10 mouse cellular contexts compared by ENCODE assay signal in the genomic region with DNA sequence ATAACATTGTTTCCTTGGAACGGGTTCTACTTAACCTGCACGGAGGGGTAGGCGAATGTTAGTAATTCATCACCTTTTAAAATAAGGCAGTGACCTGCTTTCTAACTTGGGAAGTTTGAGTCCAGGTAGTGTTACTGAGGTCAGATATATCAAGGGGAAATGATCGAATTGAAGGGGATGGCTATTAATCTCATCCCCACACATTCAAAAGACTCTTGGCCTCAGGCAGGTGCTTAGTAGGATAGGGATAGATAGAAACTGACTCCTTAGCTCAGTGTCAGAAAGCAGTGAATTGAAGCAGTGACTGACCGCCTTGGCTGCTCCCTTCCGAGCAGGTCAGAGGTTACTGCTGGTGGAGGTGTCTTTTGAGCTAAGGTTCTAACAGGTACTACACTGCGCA. TPM values are rescaled to one million over a fixed set of nuclear protein-coding genes. Genes with fewer than 3 reads are reported as not detected.
DNase-seq lines count a peak whose midpoint lies in the region; ATAC-seq and TF ChIP-seq lines count a peak whose summit lies in the region.
"Had no signal": no experiment of that assay in that cellular context is flagged by ENCODE, and none has a peak within 500 bp of the region (broad histone marks: within the 10 kb centered on the region; RNA-seq: fewer than 3 reads in every experiment).

No protein-coding gene starts in this region.

- TF ChIP-seq EP300 in lung, postnatal 0 days (IDR thresholded peaks at IDR 0.05): no peak

- no peak overlapping the region for H3K4me2 ChIP-seq in lung, postnatal 0 days (replicated peaks; ENCODE audit: low read depth, low read length)
- peak overlapping the region; percentile 88 for H3K4me2 ChIP-seq in forebrain, embryonic 13.5 days
- peak overlapping the region; percentile 83 for H3K4me2 ChIP-seq in limb, embryonic 13.5 days (replicated peaks)
- peak overlapping the region; percentile 85 for H3K4me2 ChIP-seq in stomach, embryonic 14.5 days (replicated peaks; ENCODE audit: low read depth, low read length)

- H3K27ac ChIP-seq in lung, postnatal 0 days (ENCODE audit: low read length): no peak overlapping the region
- H3K27ac ChIP-seq in forebrain, embryonic 13.5 days: no peak overlapping the region
- no peak overlapping the region for H3K27ac ChIP-seq in limb, embryonic 13.5 days
- H3K27ac ChIP-seq in stomach, embryonic 14.5 days (ENCODE audit: low read length): no peak overlapping the region

- no peaks in the 10 kb centered on the region for H3K36me3 ChIP-seq in lung, postnatal 0 days (ENCODE audit: insufficient read depth, low read length)
- peaks cover 39% of the 10 kb centered on the region for H3K36me3 ChIP-seq in forebrain, embryonic 13.5 days (ENCODE audit: poor library complexity, severe bottlenecking)
- H3K36me3 ChIP-seq in limb, embryonic 13.5 days: peaks cover 40% of the 10 kb centered on the region
- peaks cover 9% of the 10 kb centered on the region; the same call in 1 of the 2 replicates for H3K36me3 ChIP-seq in stomach, embryonic 14.5 days (ENCODE audit: control insufficient read depth, insufficient read depth, low read length)

- ATAC-seq in lung, postnatal 0 days: no peak
- ATAC-seq in forebrain, embryonic 13.5 days: no peak
- no peak for ATAC-seq in limb, embryonic 13.5 days (ENCODE audit: low FRiP score, low read depth)
- ATAC-seq in stomach, embryonic 14.5 days (ENCODE audit: insufficient number of reproducible peaks, insufficient read depth, low FRiP score, low read depth): no peak

- WGBS in lung, postnatal 0 days: 79% methylated on average over 7 of the region's 7 CpGs
- WGBS in forebrain, embryonic 13.5 days: 93% methylated on average over 7 of the region's 7 CpGs
- WGBS in limb, embryonic 13.5 days: 91% methylated on average over 7 of the region's 7 CpGs
- 86% methylated on average over 7 of the region's 7 CpGs for WGBS in stomach, embryonic 14.5 days

- no peaks in the 10 kb centered on the region for H3K9me3 ChIP-seq in lung, postnatal 0 days (ENCODE audit: low read length)
- no peaks in the 10 kb centered on the region for H3K9me3 ChIP-seq in forebrain, embryonic 13.5 days (replicated peaks)
- no peaks in the 10 kb centered on the region for H3K9me3 ChIP-seq in limb, embryonic 13.5 days
- no peaks in the 10 kb centered on the region for H3K9me3 ChIP-seq in stomach, embryonic 14.5 days (ENCODE audit: control insufficient read depth, low read depth, low read length)

- DNase-seq in lung, postnatal 0 days (ENCODE audit: low spot score): no peak
- no peak for DNase-seq in lung, postnatal 25 days (ENCODE audit: low spot score)
- DNase-seq in layer of hippocampus, adult 9-10 months (ENCODE audit: low spot score): no peak
- DNase-seq in right cerebral cortex, postnatal 25 days: no peak
- no peak for DNase-seq in gastrocnemius, adult 18-20 months (ENCODE audit: low spot score)
- DNase-seq: lung, postnatal 4 days; spleen, adult 18-20 months had no signal

- 0 out of 2 replicates have a peak overlapping the region, but pooled peaks have one; percentile 92 for H3K4me3 ChIP-seq in lung, postnatal 0 days (ENCODE audit: low read depth, low read length)
- H3K4me3 ChIP-seq in forebrain, embryonic 13.5 days: peak overlapping the region; percentile 93
- peak overlapping the region; percentile 88 for H3K4me3 ChIP-seq in limb, embryonic 13.5 days
- H3K4me3 ChIP-seq in stomach, embryonic 14.5 days (ENCODE audit: low read depth, low read length): peak overlapping the region; percentile 84

- H3K9ac ChIP-seq in lung, postnatal 0 days (replicated peaks; ENCODE audit: low read depth): no peak overlapping the region
- H3K9ac ChIP-seq in forebrain, embryonic 13.5 days: peak overlapping the region; percentile 96; the same call in 1 of the 2 replicates
- H3K9ac ChIP-seq in limb, embryonic 13.5 days: peak overlapping the region; percentile 98
- H3K9ac ChIP-seq in stomach, embryonic 14.5 days (replicated peaks; ENCODE audit: low read depth, low read length): no peak overlapping the region; the same call in 1 of the 2 replicates

- 0 out of 2 replicates have a peak, but pooled peaks cover 7% of the 10 kb centered on the region for H3K4me1 ChIP-seq in lung, postnatal 0 days (ENCODE audit: insufficient read depth, low read depth, low read length)
- peaks cover 34% of the 10 kb centered on the region for H3K4me1 ChIP-seq in forebrain, embryonic 13.5 days
- peaks cover 22% of the 10 kb centered on the region for H3K4me1 ChIP-seq in limb, embryonic 13.5 days
- H3K4me1 ChIP-seq in stomach, embryonic 14.5 days (ENCODE audit: control insufficient read depth, insufficient read depth, low read length): peaks cover 15% of the 10 kb centered on the region; the same call in 1 of the 2 replicates

- H3K27me3 ChIP-seq in lung, postnatal 0 days (replicated peaks; ENCODE audit: insufficient read depth, low read length): no peaks in the 10 kb centered on the region
- H3K27me3 ChIP-seq in forebrain, embryonic 13.5 days: no peaks in the 10 kb centered on the region
- no peaks in the 10 kb centered on the region for H3K27me3 ChIP-seq in limb, embryonic 13.5 days
- H3K27me3 ChIP-seq in stomach, embryonic 14.5 days (ENCODE audit: control insufficient read depth, insufficient read depth, low read length): no peaks in the 10 kb centered on the region

- TF ChIP-seq CTCF in lung, postnatal 0 days (IDR thresholded peaks at IDR 0.05): no peak

RNA-seq across cellular contexts. Expression of a gene that starts 2.0 kb away (rescaled TPM):
- 47.7 and 52.5 TPM in 2 replicates for polyA plus RNA-seq in lung, postnatal 0 days (2015; fragmentation: Nextera tagmentation; extraction: Ambion mirVana)
- polyA plus RNA-seq in forebrain, embryonic 13.5 days (2015; fragmentation: Nextera tagmentation; extraction: Ambion mirVana): 182 and 199 TPM in 2 replicates
- polyA plus RNA-seq in limb, embryonic 13.5 days (2015; fragmentation: Nextera tagmentation; extraction: Ambion mirVana): 209 and 211 TPM in 2 replicates
- polyA plus RNA-seq in stomach, embryonic 14.5 days (2014; fragmentation: Nextera tagmentation; extraction: Ambion mirVana): 162 and 177 TPM in 2 replicates
- 10 to 100 TPM; 50.7 to 55.5 TPM for total RNA-seq in gastrocnemius, adult 18-20 months (2021)

RNA-seq across cellular contexts. Expression of a gene that starts 10.4 kb away (rescaled TPM):
- 440 and 498 TPM in 2 replicates for polyA plus RNA-seq in lung, postnatal 0 days (2015; fragmentation: Nextera tagmentation; extraction: Ambion mirVana)
- polyA plus RNA-seq in forebrain, embryonic 13.5 days (2015; fragmentation: Nextera tagmentation; extraction: Ambion mirVana): 260 and 278 TPM in 2 replicates
- polyA plus RNA-seq in limb, embryonic 13.5 days (2015; fragmentation: Nextera tagmentation; extraction: Ambion mirVana): 318 and 325 TPM in 2 replicates
- 463 and 507 TPM in 2 replicates for polyA plus RNA-seq in stomach, embryonic 14.5 days (2014; fragmentation: Nextera tagmentation; extraction: Ambion mirVana)
- total RNA-seq in gastrocnemius, adult 18-20 months (2021): 10 to 100 TPM; 38.2 to 40.3 TPM

RNA-seq across cellular contexts. Expression of a gene that starts 48.5 kb away (rescaled TPM):
- polyA plus RNA-seq in lung, postnatal 0 days (2015; fragmentation: Nextera tagmentation; extraction: Ambion mirVana): 3,302 and 3,486 TPM in 2 replicates
- polyA plus RNA-seq in forebrain, embryonic 13.5 days (2015; fragmentation: Nextera tagmentation; extraction: Ambion mirVana): 273 and 289 TPM in 2 replicates
- 1,317 and 1,385 TPM in 2 replicates for polyA plus RNA-seq in limb, embryonic 13.5 days (2015; fragmentation: Nextera tagmentation; extraction: Ambion mirVana)
- polyA plus RNA-seq in stomach, embryonic 14.5 days (2014; fragmentation: Nextera tagmentation; extraction: Ambion mirVana): 1,638 and 1,722 TPM in 2 replicates
- 100 to 1,000 TPM; 141 to 200 TPM for total RNA-seq in gastrocnemius, adult 18-20 months (2021)

Comparison
In these comparisons a context has a peak if more than half of its experiments do, and no peak if none do; other contexts are left out.
1. H3K9ac ChIP-seq: peak in forebrain, embryonic 13.5 days (single experiment) and limb, embryonic 13.5 days (single experiment); none in lung, postnatal 0 days (single experiment) and stomach, embryonic 14.5 days (single experiment).
2. Peak in every context shown above with its lines, with median percentiles within 50 percentile points of each other: H3K4me3 ChIP-seq.